Mouse (Mus musculus) neutrophil, adult 59 days (primary cell): ENCODE data around the gene Ddah1. TPM values are rescaled to one million over a fixed set of nuclear protein-coding genes. Genes with fewer than 3 reads are reported as not detected.

Experiments used
- total RNA-seq, 2 experiments: library from RNA; stranded (reverse); gene quantifications; 1 replicate in 1 of 2; 2 replicates in 1 of 2; pipeline ENCODE4 v1.2.4; 2023

Ddah1 gene
- total RNA-seq, result under 1 TPM; 0.22 to 0.64 TPM

DNA sequence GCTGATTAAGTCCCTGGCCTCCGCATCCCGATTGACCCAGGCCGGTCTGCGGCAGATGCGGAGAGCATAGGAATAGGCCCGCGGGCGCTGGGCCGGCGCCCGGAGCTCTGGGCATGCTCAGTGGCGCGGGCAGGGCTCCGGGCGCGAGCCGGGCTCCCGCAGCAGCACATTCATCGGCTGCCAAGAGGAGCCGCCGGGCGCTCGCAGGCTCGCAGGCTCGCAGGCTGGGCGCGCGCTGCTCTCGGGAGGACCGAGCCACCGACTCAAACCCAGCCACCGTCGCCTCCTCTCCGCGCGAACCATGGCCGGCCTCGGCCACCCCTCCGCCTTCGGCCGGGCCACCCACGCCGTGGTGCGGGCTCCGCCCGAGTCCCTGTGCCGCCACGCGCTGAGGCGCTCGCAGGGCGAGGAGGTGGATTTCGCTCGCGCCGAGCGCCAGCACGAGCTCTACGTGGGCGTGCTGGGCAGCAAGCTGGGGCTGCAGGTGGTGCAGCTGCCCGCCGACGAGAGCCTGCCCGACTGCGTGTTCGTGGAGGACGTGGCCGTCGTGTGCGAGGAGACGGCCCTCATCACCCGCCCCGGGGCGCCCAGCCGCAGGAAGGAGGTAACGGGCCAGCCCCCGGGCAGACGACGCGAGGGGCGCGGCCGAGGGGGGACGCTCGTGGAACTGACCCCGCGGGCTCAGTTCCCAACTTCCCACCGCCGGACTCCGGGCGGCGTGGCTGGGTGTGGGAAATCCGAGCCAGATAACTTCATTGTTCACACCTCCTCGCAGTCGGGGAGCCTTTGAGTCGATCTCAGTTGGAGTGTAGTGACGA, at the start of gene Ddah1:
Ddah1 (plus strand) TSS at position 115 of the 818 bp plus-strand sequence.

DNA sequence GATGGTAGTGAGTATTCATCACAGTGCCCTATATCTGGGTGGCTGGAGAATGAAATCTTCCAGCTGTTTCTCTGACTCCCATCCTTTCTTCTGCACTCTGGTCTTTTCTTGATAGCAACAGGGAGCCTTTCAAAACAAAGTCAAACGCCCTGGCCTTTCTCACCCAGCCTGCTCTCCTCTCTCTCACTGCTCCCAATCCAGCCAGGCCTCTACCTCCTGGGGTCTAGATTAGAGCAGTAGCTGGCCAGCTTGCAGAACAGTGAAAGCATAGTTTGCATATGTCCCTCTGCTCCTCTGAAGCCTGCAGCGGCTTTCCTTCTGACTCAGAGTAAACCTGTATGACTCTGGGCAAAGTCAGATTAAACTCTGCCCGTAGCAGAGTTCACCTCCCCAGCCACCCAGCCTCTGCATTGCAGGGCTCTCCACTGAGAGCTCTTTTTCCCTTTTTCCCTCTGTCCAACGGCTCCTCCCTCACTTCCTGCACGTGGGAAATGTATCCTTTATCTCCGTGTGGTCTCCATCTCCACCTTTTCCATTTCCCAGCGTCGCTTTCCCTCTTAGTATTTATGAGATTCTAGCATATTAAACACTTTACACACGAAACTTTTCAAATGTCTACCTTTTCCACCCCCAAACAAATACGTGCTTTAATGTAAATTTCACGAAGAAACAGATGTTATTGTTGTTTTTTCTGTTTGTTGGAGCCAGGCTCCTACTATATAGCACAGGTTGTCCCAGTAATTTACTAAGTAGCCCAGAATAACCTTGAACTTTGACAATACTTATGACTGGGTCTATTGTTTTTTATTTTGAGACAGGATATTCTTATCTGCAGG, 163.8 kb downstream of the Ddah1 start, which contains the start of gene Bcl10:
Bcl10 (plus strand) TSS at position 786 of the 836 bp plus-strand sequence.

DNA sequence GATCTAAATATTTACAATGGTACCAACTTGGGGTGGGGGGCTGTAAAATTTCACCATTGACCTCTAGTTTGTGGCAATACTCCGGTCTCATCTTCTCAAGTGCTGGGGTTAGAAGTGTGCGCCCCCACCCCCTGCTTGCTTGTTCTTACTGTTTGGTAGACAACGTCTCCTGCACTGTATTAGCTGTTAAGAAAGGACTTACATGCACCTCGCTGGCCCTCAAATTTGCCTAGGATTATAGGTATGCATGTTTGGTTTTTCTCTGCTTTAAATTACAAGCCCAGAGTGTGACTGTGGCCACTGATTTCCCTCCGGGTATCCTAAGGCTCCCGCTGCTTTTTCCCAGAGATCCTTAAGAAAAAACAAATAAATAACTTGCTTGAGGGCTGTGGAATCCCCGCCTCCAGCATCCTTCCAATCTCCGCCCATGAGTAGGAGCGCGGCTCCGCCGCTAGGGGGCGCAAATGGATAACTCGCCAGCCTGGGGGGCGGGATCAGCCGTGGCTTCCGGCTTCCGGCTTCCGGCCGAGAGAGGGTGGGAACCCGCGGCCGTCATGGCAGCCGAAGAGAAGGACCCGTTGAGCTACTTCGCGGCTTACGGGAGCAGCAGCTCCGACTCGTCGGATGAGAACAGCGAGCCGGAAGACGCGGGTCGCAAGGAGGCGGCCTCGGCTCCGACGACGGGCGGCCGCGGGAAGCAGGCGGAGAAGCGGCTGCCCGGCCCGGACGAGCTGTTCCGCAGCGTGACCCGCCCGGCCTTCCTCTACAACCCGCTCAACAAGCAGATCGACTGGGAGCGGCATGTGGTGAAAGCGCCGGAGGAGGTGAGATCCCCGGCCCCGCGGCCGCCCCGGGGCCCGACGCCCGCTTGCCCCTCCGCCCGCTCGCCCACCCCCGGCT, 179.3 kb downstream of the Ddah1 start, which contains the start of gene 2410004B18Rik:
2410004B18Rik (plus strand) TSS at position 510 of the 900 bp plus-strand sequence.

Other genes with a start within 250 kb of the Ddah1 start
- 1 to 10 TPM; 3.8 to 4.5 TPM for gene Znhit6, start 182.5 kb upstream of the Ddah1 start, total RNA-seq
- gene Ccn1, start 108.7 kb upstream of the Ddah1 start, total RNA-seq, result under 1 TPM; 0.24 to 0.40 TPM
- 10 to 100 TPM; 79.7 to 82.1 TPM for gene Bcl10, start 164.1 kb downstream of the Ddah1 start, total RNA-seq
- gene 2410004B18Rik, start 179.3 kb downstream of the Ddah1 start, total RNA-seq, result 10 to 100 TPM; 26.9 to 30.9 TPM
- under 1 TPM; 0.07 to 0.16 TPM for gene Syde2, start 229.2 kb downstream of the Ddah1 start, total RNA-seq